In genomic region chr8:79067812-79068630, GRCm38 (mm10) we compare ENCODE assay signal across 24 mouse cellular contexts.
"Had no signal": no experiment of that assay in that cellular context is flagged by ENCODE, and none has a peak within 500 bp of the region (broad histone marks: within the 10 kb centered on the region; RNA-seq: fewer than 3 reads in every experiment).

No protein-coding gene starts in this region.

- H3K4me2 ChIP-seq: intestine, embryonic 15.5 days; limb, embryonic 12.5 days; limb, embryonic 15.5 days; liver, embryonic 11.5 days; midbrain, embryonic 13.5 days; neural tube, embryonic 13.5 days; stomach, embryonic 15.5 days had no signal

- ATAC-seq: intestine, embryonic 15.5 days; liver, postnatal 0 days; midbrain, embryonic 13.5 days; midbrain, embryonic 16.5 days had no signal

- H3K4me1 ChIP-seq: intestine, embryonic 15.5 days; megakaryocyte, embryonic 14.5 days; stomach, embryonic 15.5 days had no signal

- H3K9me3 ChIP-seq: intestine, embryonic 15.5 days; limb, embryonic 12.5 days; limb, embryonic 15.5 days; megakaryocyte, embryonic 14.5 days; midbrain, embryonic 10.5 days; midbrain, embryonic 13.5 days; neural tube, embryonic 13.5 days; stomach, embryonic 15.5 days had no signal

- DNase-seq: kidney, adult 11 months; kidney, adult 8-10 months; kidney, postnatal 14 days; kidney, postnatal 4 days; left cerebral cortex, postnatal 4 days; liver, postnatal 0 days; retina, postnatal 1 day; right cerebral cortex, postnatal 25 days; spleen, adult 18-20 months; thymus, adult 2 months; thymus, postnatal 14 days; thymus, postnatal 4 days had no signal

- H3K27me3 ChIP-seq: intestine, embryonic 15.5 days; limb, embryonic 12.5 days; limb, embryonic 15.5 days; megakaryocyte, embryonic 14.5 days; midbrain, embryonic 13.5 days; neural tube, embryonic 13.5 days; stomach, embryonic 15.5 days had no signal

- H3K9ac ChIP-seq: intestine, embryonic 15.5 days; limb, embryonic 12.5 days; limb, embryonic 15.5 days; liver, embryonic 14.5 days; liver, postnatal 0 days; midbrain, embryonic 13.5 days; neural tube, embryonic 13.5 days; stomach, embryonic 15.5 days had no signal

- H3K27ac ChIP-seq: intestine, embryonic 15.5 days; limb, embryonic 12.5 days; limb, embryonic 15.5 days; liver, embryonic 14.5 days; midbrain, embryonic 10.5 days; midbrain, embryonic 13.5 days; neural tube, embryonic 13.5 days; stomach, embryonic 15.5 days had no signal

- H3K4me3 ChIP-seq: intestine, embryonic 15.5 days; limb, embryonic 12.5 days; limb, embryonic 15.5 days; megakaryocyte, embryonic 14.5 days; midbrain, embryonic 10.5 days; midbrain, embryonic 13.5 days; myocyte; neural tube, embryonic 13.5 days; stomach, embryonic 15.5 days had no signal

- H3K36me3 ChIP-seq: stomach, embryonic 15.5 days had no signal
